8 mouse cellular contexts compared by ENCODE assay signal in the genomic region with DNA sequence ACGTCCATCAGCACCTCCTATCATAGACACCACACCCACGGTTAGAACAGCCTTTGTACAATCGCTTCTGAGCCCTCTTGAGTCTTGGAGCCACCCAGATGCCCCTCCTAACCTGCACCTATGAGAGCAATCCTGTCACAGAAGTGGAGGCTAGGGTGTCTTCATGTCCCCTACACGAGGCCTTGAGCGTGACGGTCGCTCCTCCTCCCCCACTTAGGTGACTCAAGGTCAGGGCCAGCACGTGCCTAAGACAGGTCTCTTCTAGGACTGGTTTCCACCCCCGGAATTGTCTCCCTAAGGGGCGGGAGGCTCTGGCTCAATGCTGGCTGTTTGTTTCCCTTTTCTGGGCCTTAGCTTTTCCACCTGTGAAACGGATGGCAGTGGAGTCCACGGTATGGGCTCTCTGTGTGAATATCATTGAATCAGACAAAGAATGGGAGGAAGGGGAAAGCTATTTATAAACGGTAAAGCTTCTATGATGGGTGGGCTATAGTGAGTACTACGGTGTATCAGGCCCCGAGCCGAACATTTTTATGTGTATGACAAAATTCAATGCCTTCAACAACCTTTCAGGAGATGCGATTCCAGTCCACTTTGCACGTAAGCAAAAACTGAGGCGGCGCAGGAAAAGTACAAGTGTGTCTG. TPM values are rescaled to one million over a fixed set of nuclear protein-coding genes. Genes with fewer than 3 reads are reported as not detected.
DNase-seq lines count a peak whose midpoint lies in the region; ATAC-seq and TF ChIP-seq lines count a peak whose summit lies in the region.

Gene Dedd2, minus strand, starts transcription at position 159 of the 645 bp plus-strand sequence.

- peaks cover 71% of the 10 kb centered on the region for H3K4me1 ChIP-seq in erythroblast, embryonic 14.5 days (ENCODE audit: control insufficient read depth)
- H3K4me1 ChIP-seq in hindbrain, embryonic 10.5 days (replicated peaks) = peaks cover 50% of the 10 kb centered on the region
- peaks cover 21% of the 10 kb centered on the region for H3K4me1 ChIP-seq in midbrain, embryonic 11.5 days (ENCODE audit: control insufficient read depth, insufficient read depth, low read length)

- no peak for ATAC-seq in Patski
- ATAC-seq in midbrain, embryonic 11.5 days (ENCODE audit: low FRiP score) = no peak

- H3K4me2 ChIP-seq in midbrain, embryonic 11.5 days = peak within 1 kb of the TSS; percentile 97

- H3K36me3 ChIP-seq in erythroblast, embryonic 14.5 days (ENCODE audit: control insufficient read depth) = peaks cover 70% of the 10 kb centered on the region
- peaks cover 29% of the 10 kb centered on the region for H3K36me3 ChIP-seq in hindbrain, embryonic 10.5 days
- H3K36me3 ChIP-seq in midbrain, embryonic 11.5 days (ENCODE audit: control insufficient read depth, insufficient read depth, low read length) = peaks cover 7% of the 10 kb centered on the region; the same call in 1 of the 2 replicates

- TF ChIP-seq CTCF in Patski (IDR thresholded peaks at IDR 0.05) = no peak

- POLR2A ChIA-PET in Patski (lab: Charles Lee) = interaction anchor here (1.3 to 5.0 kb wide), 2 partner anchors 16 to 48 kb away, joined by 3 to 32 read pairs; partner anchors contain the start of gene Gsk3a

- H3K9ac ChIP-seq in midbrain, embryonic 11.5 days (ENCODE audit: low read length) = peak within 1 kb of the TSS; percentile 81

- 0 out of 2 replicates have a peak, but pooled peaks cover under 1% of the 10 kb centered on the region for H3K9me3 ChIP-seq in erythroblast, embryonic 14.5 days (ENCODE audit: control insufficient read depth, low read length)
- no peaks in the 10 kb centered on the region for H3K9me3 ChIP-seq in hindbrain, embryonic 10.5 days
- H3K9me3 ChIP-seq in midbrain, embryonic 11.5 days (ENCODE audit: control insufficient read depth, low read length) = no peaks in the 10 kb centered on the region

- H3K27ac ChIP-seq in hindbrain, embryonic 10.5 days = peak within 1 kb of the TSS; percentile 97
- peak within 1 kb of the TSS; percentile 67 for H3K27ac ChIP-seq in midbrain, embryonic 11.5 days (ENCODE audit: low read depth, low read length)

- 9% methylated on average over 20 of the region's 20 CpGs for WGBS in hindbrain, embryonic 10.5 days
- WGBS in midbrain, embryonic 11.5 days = 10% methylated on average over 20 of the region's 20 CpGs

- peak within 1 kb of the TSS; percentile 68 for H3K4me3 ChIP-seq in erythroblast, embryonic 14.5 days (replicated peaks)
- peak within 1 kb of the TSS; percentile 80 for H3K4me3 ChIP-seq in hindbrain, embryonic 10.5 days
- peak within 1 kb of the TSS; percentile 64 for H3K4me3 ChIP-seq in midbrain, embryonic 11.5 days (ENCODE audit: low read depth, low read length)

- intact Hi-C loops in left cerebral cortex, postnatal 10 days (cut with DNase I) = no loop called here

- in situ Hi-C loops in Patski (cut with MboI; ENCODE audit: low pct_unique_long_range_greater_than_20kb) = no loop called here

- no peaks in the 10 kb centered on the region for H3K27me3 ChIP-seq in Patski
- H3K27me3 ChIP-seq in erythroblast, embryonic 14.5 days (ENCODE audit: control insufficient read depth) = no peaks in the 10 kb centered on the region; the same call in 1 of the 2 replicates
- H3K27me3 ChIP-seq in hindbrain, embryonic 10.5 days (ENCODE audit: insufficient read depth, poor library complexity, severe bottlenecking) = peaks cover 5% of the 10 kb centered on the region; the same call in 1 of the 2 replicates
- H3K27me3 ChIP-seq in midbrain, embryonic 11.5 days (ENCODE audit: control insufficient read depth, insufficient read depth, low read length) = no peaks in the 10 kb centered on the region

- CTCF ChIA-PET in Patski (lab: Charles Lee) = interaction anchor here (1.0 to 3.3 kb wide), 6 partner anchors 12 to 189 kb away, joined by 3 to 11 read pairs (median 4); no protein-coding TSS in a partner anchor

- no peak for DNase-seq in layer of hippocampus, adult 18-20 months (ENCODE audit: low spot score in 2 of 2)
- DNase-seq in layer of hippocampus, adult 9-11 months = no peak
- DNase-seq in Patski (ENCODE audit: low read depth, low spot score) = no peak
- peak; percentile 11 for DNase-seq in hindbrain, embryonic 10.5 days (ENCODE audit: low spot score)
- DNase-seq in left cerebral cortex, postnatal 10 days (ENCODE audit: extremely low spot score in 1 of 2, low spot score in 2 of 2) = no peak
- DNase-seq in midbrain, embryonic 11.5 days (ENCODE audit: low spot score, missing footprints) = peak; percentile 90
- no peak for DNase-seq in urinary bladder, postnatal 4 days (ENCODE audit: low spot score in 2 of 2)

RNA-seq across cellular contexts. Expression of gene Dedd2, which starts in this region (rescaled TPM):
- 10 to 100 TPM; 26.8 to 29.9 TPM for total RNA-seq in layer of hippocampus, adult 18-20 months (2021)
- 18.1 TPM for polyA plus RNA-seq in Patski (2021)
- 50.4 and 51.9 TPM in 2 replicates for polyA plus RNA-seq in erythroblast, embryonic 14.5 days (2012)
- 10.2 and 11.2 TPM in 2 replicates for polyA plus RNA-seq in hindbrain, embryonic 10.5 days (2016; fragmentation: Nextera tagmentation; extraction: Ambion mirVana)
- total RNA-seq in left cerebral cortex, postnatal 10 days (2021) = 10 to 100 TPM; 22.7 to 23.8 TPM
- polyA plus RNA-seq in midbrain, embryonic 11.5 days (2014; fragmentation: Nextera tagmentation; extraction: Ambion mirVana) = 6.9 and 7.7 TPM in 2 replicates

Comparison
In these comparisons a context has a peak if more than half of its experiments do, and no peak if none do; other contexts are left out.
1. DNase-seq: peak in hindbrain, embryonic 10.5 days (single experiment) and midbrain, embryonic 11.5 days (single experiment); none in layer of hippocampus, adult 18-20 months (0 of 2), layer of hippocampus, adult 9-11 months (single experiment), Patski (single experiment), left cerebral cortex, postnatal 10 days (0 of 2) and urinary bladder, postnatal 4 days (0 of 2).
2. Peak in every context shown above with its lines, with median percentiles within 50 percentile points of each other: H3K4me3 ChIP-seq.